Mouse (Mus musculus) ovary, postnatal 36 days (tissue): ENCODE data around the gene Cdc16.
"Not testable (repeated sequence)": the region's sequence is repeated elsewhere in the genome, so short reads cannot be mapped to it uniquely, and the experiment has no call there.

Source experiments
- DNase-seq: peaks from one replicate; pipeline ENCODE4 v3.0.0; 2022; ENCODE audit warnings: low spot score, mixed read lengths

The Cdc16 gene

DNA sequence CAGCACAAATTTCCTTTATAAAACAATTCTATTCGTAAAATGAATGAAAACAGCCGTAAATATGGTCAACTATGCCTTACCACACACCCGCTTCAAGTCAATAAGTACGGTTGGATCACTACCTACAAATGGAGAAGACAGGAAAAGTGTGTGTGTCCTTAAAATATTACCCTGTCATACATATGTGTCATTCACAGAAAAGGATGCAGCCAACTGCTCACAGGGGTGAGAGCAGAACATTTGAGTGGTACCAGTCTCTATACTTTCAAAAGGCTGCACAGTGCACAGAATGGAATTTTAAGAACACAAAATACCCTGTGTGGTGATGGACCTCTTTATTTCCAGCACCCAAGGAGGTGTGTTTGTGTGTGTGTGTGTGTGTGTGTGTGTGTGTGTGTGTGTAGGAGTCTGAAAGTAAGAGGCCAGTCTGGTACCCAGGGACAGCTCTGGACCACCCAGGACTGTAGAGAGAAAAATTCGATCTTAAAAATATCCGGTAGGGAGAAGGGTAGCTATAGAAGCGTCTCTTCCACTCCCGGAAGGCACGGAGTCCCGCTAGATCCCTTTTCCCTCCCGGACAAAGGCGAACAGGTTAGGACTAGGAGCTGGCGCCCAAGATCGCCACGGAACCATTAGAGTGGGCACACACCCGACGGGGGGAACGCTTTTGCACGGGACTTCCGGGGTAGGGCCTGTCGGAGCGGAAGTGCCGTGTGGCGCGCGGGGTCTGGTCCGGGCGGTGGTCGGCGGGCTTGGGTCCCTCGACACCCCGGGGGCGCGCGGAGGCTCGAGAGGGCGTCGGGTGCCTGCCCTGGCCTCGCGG lies at the start of gene Cdc16:
Gene Cdc16 (plus strand): TSS at position 695 of the 823 bp plus-strand sequence.
- DNase-seq, result peak; percentile 90

DNA sequence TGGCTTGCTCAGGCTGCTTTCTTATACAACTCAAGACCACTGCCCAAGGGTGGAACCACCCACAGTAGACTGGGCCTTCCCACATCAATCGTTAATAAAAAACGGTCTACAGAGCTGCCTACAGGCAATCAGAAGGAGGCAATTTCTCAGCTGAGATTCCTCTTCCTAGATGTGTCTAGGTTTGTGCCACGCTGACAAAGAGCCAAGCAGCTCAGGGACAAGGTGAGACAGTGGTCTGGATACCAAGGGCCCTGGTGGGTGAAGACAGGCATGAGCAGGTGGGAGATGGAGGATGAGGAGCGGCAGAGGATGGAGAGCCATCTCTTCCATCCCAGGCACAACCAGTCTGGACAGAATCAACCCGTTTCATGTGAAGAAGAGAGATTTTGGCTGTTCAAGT lies 49.0 kb upstream of the Cdc16 start:
- DNase-seq, result no peak

DNA sequence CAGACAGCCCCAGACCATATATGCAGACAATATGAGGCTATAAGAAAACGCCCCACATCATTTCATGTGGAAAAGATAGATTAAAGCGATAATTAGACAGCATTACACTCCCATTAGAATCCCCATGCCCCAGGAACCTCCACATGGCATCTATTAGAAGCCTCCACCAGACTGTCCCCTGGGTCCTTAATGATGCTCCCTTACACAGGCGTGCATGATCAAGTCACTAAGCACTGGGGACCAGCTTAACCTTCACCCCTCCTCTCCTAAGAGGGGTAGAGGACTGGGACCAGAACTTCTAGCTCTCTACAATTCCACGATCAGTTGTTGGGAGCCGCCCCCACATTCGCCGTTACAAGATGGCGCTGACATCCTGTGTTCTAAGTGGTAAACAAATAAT lies 38.5 kb upstream of the Cdc16 start:
- no peak for DNase-seq

DNA sequence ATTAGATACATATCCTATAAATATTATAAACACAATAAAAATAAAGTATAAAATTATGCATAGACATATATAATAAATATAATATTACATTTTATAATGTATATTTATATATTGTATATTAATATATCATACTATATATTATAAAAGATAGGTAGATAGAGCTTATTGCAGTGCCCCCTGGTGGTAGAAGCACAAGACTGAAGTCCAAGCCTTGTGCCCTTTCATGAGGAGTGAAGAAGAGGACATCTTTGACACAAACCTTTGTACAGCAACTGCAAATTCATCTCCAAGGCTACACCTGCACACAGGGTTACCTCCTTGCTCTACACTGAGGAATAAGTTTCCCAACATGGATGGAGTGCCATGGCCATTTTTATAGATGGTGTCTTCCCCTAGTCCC lies 31.8 kb upstream of the Cdc16 start:
- DNase-seq, result no peak

DNA sequence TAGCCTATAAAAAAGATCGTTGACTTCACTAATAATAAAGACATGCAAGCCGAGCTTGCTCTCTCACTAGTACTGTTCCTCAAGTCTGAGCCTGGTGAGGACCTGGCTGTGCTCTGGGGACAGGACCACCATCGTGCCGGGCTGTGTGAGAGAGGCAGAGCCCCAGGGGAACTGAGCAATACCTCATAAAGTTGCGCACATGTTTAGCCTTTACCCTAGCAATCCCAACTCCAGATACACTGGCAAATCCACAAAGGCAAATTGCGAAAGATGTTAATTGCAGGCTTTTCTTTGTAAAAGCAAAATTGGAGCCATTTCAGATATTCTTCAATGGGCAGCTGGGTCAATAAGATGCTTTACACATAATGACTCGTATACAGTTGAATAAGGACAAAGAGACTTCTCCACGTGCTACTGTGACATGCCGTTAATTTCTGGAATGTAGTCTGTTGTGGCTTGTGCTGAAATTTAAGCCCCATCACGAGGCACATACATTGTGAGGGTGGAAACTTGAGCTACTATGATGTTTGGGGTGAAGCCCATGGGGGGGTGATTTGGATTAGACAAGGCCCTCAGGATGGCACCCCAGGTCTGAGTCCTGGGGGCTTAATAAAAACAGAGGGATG lies 29.9 kb upstream of the Cdc16 start:
- no peak for DNase-seq

DNA sequence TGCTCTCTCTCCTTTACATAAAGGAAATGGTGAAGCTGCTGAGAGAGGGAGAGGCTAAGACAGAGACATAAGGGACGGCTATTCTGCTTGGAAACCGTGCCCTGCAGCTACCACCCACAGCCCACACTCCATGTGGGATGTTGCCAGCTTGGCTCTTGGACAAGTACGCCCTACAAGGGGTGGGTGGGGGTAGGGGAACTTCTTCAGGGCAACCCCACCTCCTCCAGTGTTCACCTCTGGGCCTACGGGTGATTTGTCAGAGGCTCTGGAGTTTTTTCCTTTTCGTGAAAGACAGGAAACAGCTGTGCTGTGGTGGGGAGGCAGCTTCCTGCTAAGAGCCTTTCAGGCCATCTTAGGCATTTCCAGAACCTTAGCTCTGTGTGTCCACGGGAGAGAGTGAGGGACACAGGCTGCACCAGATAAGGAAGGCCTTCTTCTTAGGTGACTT lies 17.1 kb upstream of the Cdc16 start:
- peak; percentile 22 for DNase-seq

DNA sequence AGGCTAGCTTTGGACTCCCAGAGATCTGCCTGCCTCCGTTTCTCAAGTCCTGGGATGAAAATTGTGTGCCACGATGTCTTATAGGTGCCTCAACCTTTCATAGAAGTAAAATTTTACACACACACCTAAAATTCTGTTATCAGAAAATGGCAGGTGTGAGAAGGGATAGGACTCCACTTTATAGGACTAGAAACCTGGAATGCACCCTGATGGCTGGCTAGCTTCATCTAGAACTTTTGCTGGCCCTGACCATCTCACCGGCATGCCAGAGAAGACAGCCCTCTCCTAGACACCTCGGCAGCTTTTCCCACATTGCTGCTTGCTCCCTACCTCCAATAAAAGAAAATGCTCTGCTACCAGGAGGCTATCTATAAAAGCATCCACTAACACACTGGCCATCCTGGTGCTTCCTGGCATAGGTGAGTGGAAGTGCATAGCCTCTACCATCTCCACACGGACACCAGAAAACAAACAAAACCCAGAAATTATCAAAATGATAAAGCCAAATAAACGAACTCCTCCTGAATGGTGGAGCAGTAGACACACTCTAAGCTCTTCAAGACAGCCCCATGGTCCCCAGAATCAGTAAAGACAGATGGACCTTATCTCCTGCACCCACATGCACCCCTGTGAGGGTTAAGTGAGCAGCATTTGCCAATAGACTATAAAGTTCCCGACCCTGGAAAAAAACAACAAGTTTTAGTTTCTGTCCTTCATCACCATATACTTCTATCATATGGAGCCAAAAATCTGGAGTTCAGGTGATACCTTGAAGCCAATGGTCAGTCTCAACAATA lies 16.5 kb upstream of the Cdc16 start:
- no peak for DNase-seq

DNA sequence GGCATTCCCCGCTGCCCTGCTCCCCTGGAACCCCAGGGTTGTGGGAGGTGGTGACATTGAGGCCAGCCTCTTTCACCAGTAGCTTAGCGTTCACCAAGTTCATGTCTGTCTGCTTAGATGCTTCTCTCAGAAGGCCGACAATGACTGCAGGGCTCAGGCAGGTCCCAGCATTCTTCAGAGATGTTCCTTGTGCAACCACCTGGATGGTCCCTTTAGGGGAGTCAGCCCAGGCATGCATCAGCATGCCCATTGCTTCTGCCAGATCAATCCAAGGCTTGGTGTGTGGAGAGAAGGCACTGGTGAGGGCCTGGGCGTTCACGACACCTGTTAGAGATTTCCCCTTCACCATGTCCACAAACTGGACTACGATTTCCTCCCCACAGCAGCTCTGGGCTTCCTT lies 11.3 kb upstream of the Cdc16 start:
- not testable (repeated sequence) for DNase-seq

DNA sequence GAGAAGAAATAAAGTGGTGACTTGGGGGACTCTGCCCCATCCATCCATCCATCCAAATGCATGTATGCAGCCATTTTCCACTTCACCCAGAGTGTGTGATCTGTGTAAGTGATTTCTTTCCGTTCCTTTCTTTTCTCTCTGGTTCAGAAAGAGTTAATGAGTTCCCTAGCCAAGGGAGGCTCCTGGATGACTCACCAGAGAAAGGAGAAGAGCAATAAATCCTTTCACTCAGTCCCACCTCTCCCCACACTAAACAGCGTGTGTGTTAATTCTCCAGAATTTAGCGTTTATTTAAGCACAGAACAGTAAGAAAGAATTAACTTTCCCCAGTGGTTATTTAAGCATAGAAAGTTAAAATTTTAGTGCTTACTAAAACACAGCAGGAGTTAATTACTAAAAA lies 9.8 kb upstream of the Cdc16 start:
- DNase-seq, result no peak

DNA sequence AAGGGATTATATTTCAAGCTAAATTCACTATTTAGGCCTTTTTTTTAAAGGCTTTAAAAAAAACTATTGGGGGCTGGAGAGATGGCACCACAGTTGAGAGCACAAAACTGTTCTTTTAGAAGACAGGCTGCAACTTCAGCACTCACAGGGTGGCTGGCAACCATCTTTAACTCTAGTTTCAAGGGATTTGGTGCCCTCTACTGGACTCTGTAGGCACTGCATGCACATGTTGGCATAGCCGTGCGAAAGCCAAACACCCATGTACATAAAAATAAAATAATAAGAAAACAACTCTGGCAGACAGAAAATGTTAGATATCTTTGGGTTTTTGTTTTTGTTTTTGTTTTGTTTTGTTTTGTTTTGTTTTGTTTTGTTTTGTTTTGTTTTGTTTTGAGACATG lies 3.8 kb upstream of the Cdc16 start:
- DNase-seq, result peak; percentile 69

DNA sequence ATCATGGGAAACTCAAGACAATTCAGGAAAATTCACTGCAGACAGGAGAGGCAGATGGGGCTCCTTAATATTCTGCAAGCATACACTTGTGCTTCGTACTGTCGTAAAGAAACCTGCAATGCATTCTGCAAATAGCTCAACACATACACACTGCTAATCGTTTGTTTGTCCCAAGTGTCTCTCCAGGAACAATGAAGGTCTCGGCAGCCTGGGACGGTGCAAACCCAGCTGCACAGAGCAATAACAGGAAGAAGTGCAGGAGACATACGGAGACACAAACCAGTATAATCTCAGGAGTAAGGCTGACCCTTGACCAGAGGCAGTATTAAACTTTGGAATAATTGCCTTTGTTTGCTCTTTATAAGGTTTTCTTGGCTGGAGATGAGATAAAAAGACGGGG lies 996 bp upstream of the Cdc16 start:
- no peak for DNase-seq

DNA sequence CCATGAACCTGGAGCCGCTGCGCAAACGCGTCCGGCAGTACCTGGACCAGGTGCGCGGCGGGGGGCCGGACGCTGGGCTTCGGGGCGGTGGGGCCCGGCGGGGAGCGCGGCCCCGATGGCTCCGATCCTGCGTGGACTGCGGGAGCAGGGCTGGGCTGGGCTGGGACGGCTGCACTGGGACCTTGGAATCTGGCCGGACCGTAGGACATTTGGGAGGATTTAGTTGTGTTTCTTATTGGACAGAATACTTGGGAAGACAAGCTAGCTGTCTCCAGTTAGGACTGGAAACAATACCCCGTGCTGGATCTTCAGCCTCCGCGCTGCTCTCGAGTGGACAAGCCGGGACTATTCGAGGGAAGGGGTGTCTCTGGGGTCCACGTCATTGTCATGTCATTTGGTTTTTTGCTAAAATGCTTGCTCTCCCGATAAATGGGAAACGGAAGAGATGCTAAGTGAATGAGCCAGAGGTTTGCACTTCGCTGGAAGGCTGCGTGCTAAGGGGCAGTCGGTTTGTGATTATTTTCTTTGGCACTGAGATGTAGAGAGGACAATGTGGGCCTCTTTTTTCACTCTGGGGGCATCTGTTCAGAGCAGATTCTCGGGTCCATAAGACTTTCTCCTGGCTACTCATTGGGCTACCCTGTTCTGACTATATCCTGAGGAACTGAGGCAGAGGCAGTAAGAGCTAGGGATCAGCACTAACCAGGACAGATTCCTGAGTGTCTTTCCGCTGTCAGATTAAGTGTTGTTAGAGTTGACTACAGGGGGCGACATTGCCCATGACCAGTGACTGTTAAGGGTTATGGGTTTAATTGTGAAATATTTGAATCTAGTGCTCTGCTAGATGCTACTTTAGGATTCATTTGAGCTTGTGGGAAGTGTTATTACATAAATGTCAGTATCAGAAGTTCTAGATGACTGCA lies 590 bp downstream of the Cdc16 start:
- no peak for DNase-seq

DNA sequence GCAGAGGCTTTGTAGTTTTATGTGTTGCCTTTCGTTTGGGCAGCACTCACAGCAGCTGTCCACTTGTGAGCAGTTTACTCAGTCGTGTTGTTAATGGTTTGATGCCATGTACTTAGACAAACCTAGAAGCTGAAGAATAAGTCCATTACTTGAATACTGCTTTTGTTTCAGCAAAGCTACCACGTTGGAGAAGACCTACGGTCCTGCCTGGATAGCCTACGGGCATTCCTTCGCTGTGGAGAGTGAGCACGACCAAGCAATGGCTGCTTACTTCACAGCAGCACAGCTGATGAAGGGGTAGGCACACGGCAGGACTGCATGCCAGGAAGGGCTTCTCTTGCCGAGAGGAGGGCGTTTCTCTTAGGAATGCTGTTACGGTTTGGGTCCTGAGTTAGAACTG lies 11.7 kb downstream of the Cdc16 start:
- no peak for DNase-seq

DNA sequence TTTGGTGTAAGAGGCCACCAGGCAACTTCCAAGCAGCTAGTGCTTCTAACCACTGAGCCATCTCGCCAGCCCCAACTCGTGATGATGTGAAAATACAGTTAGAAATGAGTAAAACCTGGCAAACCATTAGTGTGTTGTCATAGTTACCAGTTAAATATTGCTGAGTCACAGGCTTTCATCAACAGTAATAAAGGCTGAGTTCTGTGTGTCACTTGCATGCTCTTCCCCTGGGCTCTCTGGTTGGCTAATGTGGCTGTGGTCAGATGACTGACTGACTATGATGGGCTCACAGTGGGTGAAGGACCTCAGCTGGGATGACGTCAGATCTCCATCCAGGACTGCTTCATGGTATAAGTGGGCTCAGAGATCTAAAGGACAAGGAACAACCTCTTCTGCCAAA lies 23.1 kb downstream of the Cdc16 start:
- DNase-seq, result no peak

DNA sequence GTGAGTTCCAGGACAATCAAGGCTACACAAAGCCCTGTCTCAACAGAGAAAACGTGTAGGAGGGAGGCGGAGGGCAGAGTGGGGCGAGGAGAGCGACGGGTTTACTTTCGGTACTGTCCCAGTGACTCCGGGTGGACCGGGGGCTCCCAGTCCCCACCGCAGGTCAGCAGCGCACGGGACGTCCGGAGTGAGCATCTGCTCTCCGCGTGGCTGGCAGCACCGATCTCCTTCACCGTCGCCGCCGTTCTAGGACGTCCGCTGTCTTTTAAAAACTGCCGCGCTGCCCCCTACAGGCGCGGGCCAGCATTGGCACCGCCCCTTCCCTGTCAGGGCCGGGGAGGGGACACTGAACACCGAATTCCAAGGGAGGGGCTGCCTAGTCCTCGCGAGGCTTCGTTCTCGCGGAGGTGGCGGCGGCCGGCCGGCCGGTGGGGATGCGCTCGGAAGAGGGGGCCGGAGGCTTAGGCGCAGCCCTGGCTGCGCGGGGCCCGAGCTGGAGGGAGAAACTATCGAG lies 27.8 kb downstream of the Cdc16 start, which contains the start of gene Upf3a:
Gene Upf3a (plus strand): TSS at position 366 of the 514 bp plus-strand sequence.
- peak; percentile 91 for DNase-seq

DNA sequence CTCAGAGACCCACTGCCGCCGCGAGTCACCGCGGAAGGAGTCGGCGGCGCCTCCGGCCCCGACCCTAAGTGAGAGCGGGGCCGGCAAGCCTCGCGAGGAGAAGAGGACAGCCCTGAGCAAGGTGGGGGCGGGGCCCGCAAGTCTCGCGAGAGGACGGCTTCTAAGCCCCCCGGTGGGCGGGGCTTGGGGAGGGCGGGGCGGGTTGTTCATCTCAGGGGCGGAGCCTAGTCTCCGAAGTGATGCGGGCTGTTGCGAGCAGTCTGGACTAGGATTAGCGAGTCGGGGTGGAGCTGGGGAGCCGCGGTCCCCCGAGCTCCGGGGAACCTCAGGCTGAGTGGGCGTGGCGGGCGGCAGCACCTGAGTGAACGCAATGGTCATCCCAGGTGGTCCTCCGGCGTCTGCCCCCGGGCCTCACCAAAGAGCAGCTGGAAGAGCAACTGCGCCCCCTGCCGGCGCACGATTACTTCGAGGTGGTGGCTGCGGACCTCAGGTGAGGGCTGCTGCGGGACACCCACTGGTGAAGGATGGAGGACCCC lies 28.4 kb downstream of the Cdc16 start:
- DNase-seq, result peak; percentile 96

DNA sequence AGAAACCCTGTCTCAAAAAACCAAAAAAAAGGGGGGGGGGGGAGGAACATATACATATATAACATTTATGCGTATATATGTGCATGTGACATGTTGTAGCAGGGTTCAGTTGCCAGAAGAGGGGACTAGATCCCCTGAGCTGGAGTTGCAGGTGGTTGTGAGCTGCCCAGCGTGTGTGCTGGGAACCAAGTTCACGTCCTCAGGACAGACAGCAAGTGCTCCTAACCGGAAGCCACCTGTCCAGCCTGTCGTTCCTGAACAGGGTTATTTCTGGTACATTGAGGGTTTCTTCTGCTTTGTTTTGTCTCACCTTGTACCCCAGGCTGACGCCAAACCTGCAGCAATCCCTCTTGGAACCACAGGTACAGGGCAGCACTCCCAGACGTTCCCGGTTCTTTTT lies 32.1 kb downstream of the Cdc16 start:
- no peak for DNase-seq

DNA sequence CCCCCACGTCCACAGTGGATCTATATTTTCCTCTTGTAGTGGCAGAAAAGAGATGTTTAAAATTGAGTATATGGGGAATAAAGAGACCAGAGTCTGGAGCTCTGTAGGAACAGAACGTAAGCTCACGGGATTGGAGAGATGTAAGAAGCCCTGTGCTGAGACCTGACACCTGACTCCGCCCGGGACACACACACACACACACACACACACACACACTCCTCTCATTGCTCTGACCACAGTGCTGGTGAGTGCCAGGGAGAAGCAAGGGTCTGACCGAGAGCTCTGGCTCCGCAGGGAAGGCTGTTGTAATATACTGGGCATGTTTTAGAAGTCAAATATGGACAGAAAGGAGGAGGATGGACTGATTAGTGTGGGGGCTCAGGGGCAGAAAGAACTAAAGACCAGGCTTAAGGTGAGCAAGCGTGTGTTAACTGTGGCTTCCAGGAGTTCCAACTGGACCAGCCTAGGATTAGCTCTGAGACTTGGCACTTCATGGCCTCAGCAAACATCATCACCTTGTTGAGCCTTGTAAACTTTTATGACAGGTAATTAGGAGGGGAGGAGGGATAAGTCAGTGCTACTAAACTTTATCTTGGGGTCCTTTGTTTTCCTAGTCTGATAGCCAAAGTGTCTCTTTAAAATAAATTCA lies 35.7 kb downstream of the Cdc16 start:
- no peak for DNase-seq

DNA sequence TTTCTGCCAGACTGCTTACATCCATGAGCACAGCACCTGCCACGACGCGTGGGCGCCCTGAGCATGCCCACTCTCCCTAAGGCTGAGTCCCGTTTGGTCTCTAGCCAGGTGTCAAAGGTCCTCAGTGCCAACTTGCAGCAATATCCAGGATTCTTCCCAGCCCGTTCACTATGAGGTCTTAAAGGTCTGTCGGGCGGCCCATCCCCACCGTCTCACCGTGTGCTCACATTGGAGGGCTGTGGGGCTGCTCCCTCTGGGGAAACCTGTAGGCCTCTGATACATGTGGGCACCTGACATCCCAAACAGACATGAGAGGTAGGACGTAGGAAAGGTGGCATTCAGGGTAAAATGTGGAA lies 36.2 kb downstream of the Cdc16 start:
- no peak for DNase-seq

DNA sequence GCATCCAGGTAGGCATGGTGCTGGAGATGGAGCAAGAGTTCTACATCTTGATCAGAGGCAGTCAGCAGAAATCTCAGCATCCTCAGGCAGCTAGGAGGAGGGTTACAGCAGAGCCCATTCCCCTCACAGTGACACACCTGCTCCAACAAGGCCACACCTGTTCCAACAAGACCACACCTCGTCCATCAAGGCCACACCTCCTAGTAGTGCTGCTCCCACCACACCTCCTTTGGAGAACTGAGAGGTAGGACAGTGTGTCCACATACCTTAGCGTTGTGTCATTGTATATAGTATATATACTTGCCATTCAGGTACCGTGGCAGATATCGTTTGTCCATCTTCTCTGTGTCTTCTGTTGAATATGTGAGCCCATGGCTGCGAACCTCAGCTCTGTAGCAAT lies 40.2 kb downstream of the Cdc16 start:
- no peak for DNase-seq

DNA sequence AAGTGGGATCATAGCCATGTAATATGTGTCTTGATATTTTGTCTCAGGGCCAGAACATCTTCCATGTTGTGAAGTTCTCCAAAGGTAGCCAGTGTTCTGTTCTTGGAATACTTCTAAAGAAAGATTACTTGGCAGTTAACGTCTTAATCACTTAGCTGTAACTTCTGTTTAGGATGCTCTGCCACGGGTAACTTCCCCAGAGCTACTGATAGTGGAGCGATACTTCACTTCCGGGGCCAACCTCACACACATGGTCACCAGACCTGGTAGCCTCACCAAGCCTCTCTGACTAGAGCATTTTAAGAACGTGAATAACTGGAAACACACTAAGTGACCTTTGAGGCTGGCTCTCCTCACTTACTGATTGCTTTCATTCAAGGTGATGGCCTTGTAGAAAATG lies 42.1 kb downstream of the Cdc16 start:
- DNase-seq, result no peak
